Mouse (Mus musculus) bone marrow, adult 2 months (tissue): ENCODE data around the gene Trim63.

Source experiments
- CTCF ChIP-seq: fragments of 200-500 bp; IDR thresholded peaks from 2 replicates; pipeline ENCODE4 v1.5.1; 2011; ENCODE audit warnings: low read length, control low read depth; ENCODE audit not compliant: control insufficient read depth, insufficient read depth
- POLR2A ChIP-seq: fragments of 200-500 bp; IDR thresholded peaks from 2 replicates; pipeline ENCODE4 v1.6.1; 2011; ENCODE audit warnings: low read depth, mild to moderate bottlenecking, control low read depth, low read length, borderline replicate concordance; ENCODE audit not compliant: control insufficient read depth

DNA sequence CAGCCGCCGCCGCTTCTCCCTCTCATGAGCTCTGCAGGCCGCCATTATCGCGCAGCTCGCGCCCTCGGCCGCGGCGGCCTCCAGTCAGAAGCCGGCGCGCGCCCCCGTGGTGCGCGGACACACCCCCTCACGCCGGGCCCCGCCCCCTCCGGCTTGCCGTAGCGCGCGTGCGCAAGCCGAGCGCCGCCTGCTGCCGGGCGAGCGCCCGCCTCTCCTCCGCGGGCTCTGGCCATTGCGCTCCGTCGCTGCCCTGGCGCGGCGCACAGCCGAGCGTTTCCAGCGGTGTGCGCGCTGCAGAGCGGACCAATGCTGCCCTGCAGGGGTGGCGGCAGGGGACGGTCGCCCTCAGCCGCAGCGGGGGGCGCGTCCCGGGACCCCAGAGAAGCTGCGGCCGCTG is 27.8 kb upstream of the Trim63 start:
- TF ChIP-seq POLR2A = peak; percentile 86; the same call in 1 of the 2 replicates
- TF ChIP-seq CTCF = no peak
